ENCODE assay signal across 15 mouse cellular contexts in genomic region chr5:74897133-74897532, GRCm38 (mm10).
A peak's percentile ranks its signal among the peaks of the same experiment; 100 is the strongest.
DNase-seq lines count a peak whose midpoint lies in the region; ATAC-seq and TF ChIP-seq lines count a peak whose summit lies in the region.
"Had no signal": no experiment of that assay in that cellular context is flagged by ENCODE, and none has a peak within 500 bp of the region (broad histone marks: within the 10 kb centered on the region; RNA-seq: fewer than 3 reads in every experiment).

No protein-coding gene starts in this region.

- TF ChIP-seq CTCF in CH12.LX (conservative IDR thresholded peaks at IDR 0.05 in 1 of 2, IDR thresholded peaks at IDR 0.05 in 1 of 2; ENCODE audit: low read depth in 2 of 2, low read length in 2 of 2) = no peak

- ATAC-seq in heart, embryonic 12.5 days (ENCODE audit: insufficient number of reproducible peaks, low FRiP score) = no peak

- TF ChIP-seq RAD21 in CH12.LX (IDR thresholded peaks at IDR 0.05; ENCODE audit: low read depth, low read length) = no peak

- in situ Hi-C loops in CH12.LX (cut with MboI; ENCODE audit: low pct_ligation_motif_present, low pct_unique_long_range_greater_than_20kb, low sequenced_read_pairs) = no loop called here

- WGBS in heart, embryonic 12.5 days = 77% methylated on average over 8 of the region's 8 CpGs

- no peak overlapping the region for H3K4me2 ChIP-seq in heart, embryonic 12.5 days
- H3K4me2 ChIP-seq in CH12.LX (ENCODE audit: insufficient read depth, low read depth, poor library complexity, severe bottlenecking) = no peak overlapping the region
- H3K4me2 ChIP-seq: heart, embryonic 15.5 days; hindbrain, embryonic 15.5 days; liver, embryonic 11.5 days had no signal

- H3K4me3 ChIP-seq in heart, embryonic 12.5 days = no peak overlapping the region
- H3K4me3 ChIP-seq in CH12.LX (replicated peaks in 1 of 3; ENCODE audit: low read depth in 2 of 3, low read length in 2 of 3, poor library complexity in 1 of 3) = no peak overlapping the region
- H3K4me3 ChIP-seq: heart, embryonic 15.5 days; hindbrain, embryonic 15.5 days; midbrain, embryonic 10.5 days had no signal

- H3K27me3 ChIP-seq in heart, embryonic 12.5 days (replicated peaks) = 0 out of 2 replicates have a peak, but pooled peaks cover 12% of the 10 kb centered on the region
- no peaks in the 10 kb centered on the region for H3K27me3 ChIP-seq in CH12.LX (replicated peaks)
- H3K27me3 ChIP-seq: heart, embryonic 15.5 days; hindbrain, embryonic 15.5 days had no signal

- DNase-seq in heart, adult 11 months = peak; percentile 97
- DNase-seq in CH12.LX (ENCODE audit: extremely low read depth) = peak; percentile 46
- peak; percentile 8 to 36 for DNase-seq in adrenal gland, postnatal 36 days
- DNase-seq in heart, postnatal 4 days = peak; percentile 10
- DNase-seq in frontal cortex, adult 2 months (ENCODE audit: extremely low spot score in 1 of 2, low spot score in 1 of 2) = no peak
- no peak for DNase-seq in ovary, postnatal 10 days (ENCODE audit: low spot score)
- DNase-seq: cerebellum, adult 2 months; kidney, adult 11 months; kidney, postnatal 4 days; thymus, adult 2 months had no signal

- no peak for TF ChIP-seq POLR2A in CH12.LX (IDR thresholded peaks at IDR 0.05; ENCODE audit: low read depth, low read length)

- dilution Hi-C loops in CH12.LX (cut with MboI; ENCODE audit: extremely low pct_ligation_motif_present, extremely low pct_unique_long_range_greater_than_20kb, low sequenced_read_pairs) = no loop called here

- no peak overlapping the region for H3K9ac ChIP-seq in heart, embryonic 12.5 days
- no peak overlapping the region for H3K9ac ChIP-seq in CH12.LX (ENCODE audit: insufficient read depth, low read depth)
- H3K9ac ChIP-seq: heart, embryonic 15.5 days; hindbrain, embryonic 15.5 days had no signal

- no peaks in the 10 kb centered on the region for H3K9me3 ChIP-seq in heart, embryonic 12.5 days (replicated peaks)
- H3K9me3 ChIP-seq in CH12.LX (replicated peaks; ENCODE audit: low read length) = no peaks in the 10 kb centered on the region
- H3K9me3 ChIP-seq: heart, embryonic 15.5 days; hindbrain, embryonic 15.5 days; midbrain, embryonic 10.5 days had no signal

- no peaks in the 10 kb centered on the region for H3K36me3 ChIP-seq in heart, embryonic 12.5 days
- no peaks in the 10 kb centered on the region for H3K36me3 ChIP-seq in CH12.LX (replicated peaks in 1 of 2; ENCODE audit: control insufficient read depth in 1 of 2, insufficient read depth in 1 of 2, low read length in 1 of 2)
- H3K36me3 ChIP-seq: heart, embryonic 15.5 days; hindbrain, embryonic 15.5 days; midbrain, embryonic 10.5 days had no signal

- H3K79me2 ChIP-seq in CH12.LX (replicated peaks; ENCODE audit: control insufficient read depth, extremely low read depth, insufficient read depth, poor library complexity, severe bottlenecking) = no peaks in the 10 kb centered on the region

- TF ChIP-seq EP300 in CH12.LX (IDR thresholded peaks at IDR 0.05; ENCODE audit: low read length) = no peak; the same call in 1 of the 2 replicates

- no peak overlapping the region for H3K27ac ChIP-seq in heart, embryonic 12.5 days (ENCODE audit: poor library complexity, severe bottlenecking)
- H3K27ac ChIP-seq in CH12.LX (ENCODE audit: insufficient read depth, low read depth) = no peak overlapping the region
- H3K27ac ChIP-seq: heart, embryonic 15.5 days; hindbrain, embryonic 15.5 days; midbrain, embryonic 10.5 days had no signal

- H3K4me1 ChIP-seq in heart, embryonic 12.5 days (replicated peaks) = no peaks in the 10 kb centered on the region
- peaks cover 0 to 11% of the 10 kb centered on the region in 2 experiments; a peak in 2 of 4 replicates for H3K4me1 ChIP-seq in CH12.LX (ENCODE audit: control insufficient read depth in 1 of 2, insufficient read depth in 2 of 2)
- H3K4me1 ChIP-seq: heart, embryonic 15.5 days; hindbrain, embryonic 15.5 days; midbrain, embryonic 10.5 days had no signal

TF ChIP-seq in CH12.LX, 34 proteins besides CTCF, POLR2A, EP300 and RAD21:
- TF ChIP-seq PAX5 (IDR thresholded peaks at IDR 0.05; ENCODE audit: low read length) = no peak
- no peak for TF ChIP-seq USF2 (conservative IDR thresholded peaks at IDR 0.05; ENCODE audit: low read depth, low read length)
- TF ChIP-seq MAZ (IDR thresholded peaks at IDR 0.05; ENCODE audit: low read depth, low read length) = no peak
- no peak for TF ChIP-seq NELFE (IDR thresholded peaks at IDR 0.05; ENCODE audit: low read depth, low read length)
- TF ChIP-seq ELF1 (IDR thresholded peaks at IDR 0.05; ENCODE audit: low read depth, low read length) = no peak
- no peak for TF ChIP-seq GABPA (IDR thresholded peaks at IDR 0.05; ENCODE audit: insufficient replicate concordance, low read depth, low read length)
- TF ChIP-seq POLR2AphosphoS2 (IDR thresholded peaks at IDR 0.05; ENCODE audit: low read depth, low read length) = no peak
- TF ChIP-seq ZC3H11A (IDR thresholded peaks at IDR 0.05; ENCODE audit: low read depth, low read length) = no peak
- no peak for TF ChIP-seq CHD1 (IDR thresholded peaks at IDR 0.05; ENCODE audit: low read depth, low read length)
- TF ChIP-seq MYC (IDR thresholded peaks at IDR 0.05; ENCODE audit: low read depth, low read length) = no peak
- no peak for TF ChIP-seq ZMIZ1 (IDR thresholded peaks at IDR 0.05; ENCODE audit: low read depth, low read length)
- no peak for TF ChIP-seq SIN3A (IDR thresholded peaks at IDR 0.05; ENCODE audit: low read length)
- no peak for TF ChIP-seq CHD2 (IDR thresholded peaks at IDR 0.05; ENCODE audit: low read length)
- TF ChIP-seq ETS1 (conservative IDR thresholded peaks at IDR 0.05; ENCODE audit: low read depth, low read length) = no peak
- TF ChIP-seq BHLHE40 (IDR thresholded peaks at IDR 0.05; ENCODE audit: low read depth, low read length) = no peak
- no peak for TF ChIP-seq TCF12 (IDR thresholded peaks at IDR 0.05; ENCODE audit: low read depth, low read length)
- TF ChIP-seq JUN (IDR thresholded peaks at IDR 0.05; ENCODE audit: insufficient read depth, low read depth, low read length) = no peak
- TF ChIP-seq MAFK (IDR thresholded peaks at IDR 0.05; ENCODE audit: insufficient replicate concordance, low read length) = no peak
- no peak for TF ChIP-seq E2F4 (IDR thresholded peaks at IDR 0.05; ENCODE audit: insufficient replicate concordance, low read depth, low read length)

Comparison
In these comparisons a context has a peak if more than half of its experiments do, and no peak if none do; other contexts are left out.
1. DNase-seq: peak in heart, adult 11 months (single experiment), CH12.LX (single experiment), adrenal gland, postnatal 36 days (2 of 2) and heart, postnatal 4 days (single experiment); none in frontal cortex, adult 2 months (0 of 2) and ovary, postnatal 10 days (single experiment).